Mouse (Mus musculus): Measurements from ENCODE around the gene Heg1.
A peak's percentile ranks its signal among the peaks of the same experiment; 100 is the strongest.

The Heg1 gene

DNA sequence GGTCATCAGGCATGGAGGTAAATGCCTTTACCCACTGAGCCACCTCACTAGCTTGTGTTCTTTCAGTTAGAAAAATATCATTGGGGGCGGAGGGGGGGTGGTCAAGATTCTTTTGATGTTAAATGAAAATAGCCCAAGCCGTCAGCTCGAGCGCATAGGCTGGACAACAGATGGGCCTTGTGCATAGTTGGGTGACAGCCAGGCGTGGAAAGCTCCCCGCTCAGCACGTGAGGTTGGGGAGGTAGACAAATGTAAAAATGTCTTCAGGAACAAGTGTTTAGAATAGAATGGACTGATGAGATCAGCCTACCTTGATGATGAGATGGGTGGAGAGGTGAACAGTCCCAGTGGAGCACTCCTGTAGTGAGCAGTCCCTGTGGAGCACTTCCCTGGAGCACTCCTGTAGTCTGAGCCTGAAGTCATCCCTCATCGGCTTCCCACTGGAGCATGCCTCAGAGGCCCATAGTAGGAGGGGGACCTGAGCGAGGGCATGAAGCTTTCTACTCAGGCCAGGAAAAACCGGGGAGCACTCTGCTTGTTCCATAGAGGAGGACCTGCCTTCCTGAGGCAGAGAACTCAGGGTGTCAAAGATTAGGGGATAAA, 62.0 kb downstream of the Heg1 start:
- peak in 1 of 2 experiments; percentile 15 for DNase-seq

DNA sequence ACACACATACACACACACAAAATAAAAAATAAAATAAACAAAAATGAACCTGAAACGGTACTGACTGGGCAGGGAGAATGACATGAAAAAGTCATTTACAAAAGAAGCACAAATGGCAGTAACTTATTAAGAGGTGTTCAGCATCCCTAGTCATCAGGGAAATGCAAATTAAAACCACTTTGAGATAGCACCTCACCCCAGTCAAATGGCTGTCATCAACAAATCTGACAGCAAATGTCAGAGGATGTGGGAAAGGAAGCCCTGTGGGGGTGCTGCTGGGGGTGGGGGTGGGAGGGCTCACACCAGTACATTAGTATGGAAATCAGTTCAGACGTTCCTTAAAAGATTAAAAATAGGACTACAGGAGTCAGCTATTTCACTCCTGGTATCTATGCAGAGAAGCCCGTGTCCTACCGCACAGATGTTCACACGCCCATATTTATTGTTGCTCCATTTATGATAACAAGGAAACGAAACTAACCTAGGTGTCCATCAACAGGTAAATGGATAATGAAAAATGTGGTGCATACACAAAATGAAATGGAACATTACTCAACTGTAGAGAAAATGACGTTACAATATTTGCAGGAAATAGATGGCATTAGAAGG, 63.3 kb downstream of the Heg1 start:
- peak; percentile 42 to 48 for DNase-seq

DNA sequence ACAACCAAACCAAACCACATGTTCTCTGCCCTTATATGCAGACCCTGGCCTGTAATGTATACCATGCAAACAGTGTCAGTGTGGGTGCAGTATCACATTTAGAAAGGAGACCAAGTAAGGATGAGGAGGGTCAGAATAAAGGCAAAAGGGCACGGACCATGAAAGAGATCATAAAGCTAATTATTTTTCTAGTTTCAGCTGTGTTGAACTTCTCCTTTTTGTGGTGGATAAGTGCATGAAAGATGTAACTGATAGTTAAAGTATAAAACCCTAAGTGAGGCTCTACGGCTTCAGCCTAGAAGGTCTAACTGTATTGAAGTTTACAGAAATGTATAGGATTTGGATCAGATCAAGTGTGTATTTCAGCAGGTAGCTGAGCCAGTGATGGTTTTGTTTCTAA, 63.8 kb downstream of the Heg1 start:
- DNase-seq, result peak; percentile 49 to 56

DNA sequence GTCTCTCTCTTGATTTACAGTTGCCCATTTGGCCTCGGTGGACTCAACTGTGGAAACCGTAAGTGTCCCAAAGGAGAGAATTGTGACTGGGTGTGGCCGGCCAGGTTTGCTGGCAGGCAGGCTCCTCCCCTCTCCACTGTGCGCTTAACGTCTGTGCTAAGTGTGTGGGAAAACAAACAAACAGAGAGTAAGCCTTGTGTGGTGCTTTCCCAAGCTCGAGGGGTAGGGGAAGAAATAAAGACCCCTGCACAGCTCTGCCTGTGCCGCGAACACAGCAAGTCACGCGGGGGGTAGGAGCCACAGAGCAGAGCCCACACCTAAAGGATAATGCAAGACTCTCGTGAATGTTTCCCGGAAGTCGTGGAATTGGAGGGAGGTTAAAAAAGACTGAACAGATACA, 67.0 kb downstream of the Heg1 start:
- DNase-seq, result peak; percentile 67 to 73

DNA sequence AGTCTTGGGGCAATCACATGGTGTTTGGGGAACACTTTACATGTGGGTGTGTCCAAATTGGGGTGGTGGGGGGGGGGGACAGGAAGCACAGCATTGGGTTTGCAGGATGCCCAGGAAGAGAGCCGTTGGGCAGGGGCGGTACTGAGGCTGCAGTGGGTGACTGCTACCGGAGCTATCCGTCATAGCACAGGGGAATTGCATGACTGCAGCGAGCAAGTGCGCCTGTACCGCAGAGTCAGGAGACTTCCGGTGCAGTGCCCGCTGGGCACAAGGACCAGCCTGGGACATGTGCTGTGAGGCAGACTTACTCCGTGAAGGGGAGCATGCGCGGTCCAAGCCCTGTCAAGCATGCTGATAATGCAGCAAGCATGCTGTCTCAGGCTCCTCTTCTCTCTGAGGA, 67.4 kb downstream of the Heg1 start:
- peak; percentile 84 to 87 for DNase-seq

DNA sequence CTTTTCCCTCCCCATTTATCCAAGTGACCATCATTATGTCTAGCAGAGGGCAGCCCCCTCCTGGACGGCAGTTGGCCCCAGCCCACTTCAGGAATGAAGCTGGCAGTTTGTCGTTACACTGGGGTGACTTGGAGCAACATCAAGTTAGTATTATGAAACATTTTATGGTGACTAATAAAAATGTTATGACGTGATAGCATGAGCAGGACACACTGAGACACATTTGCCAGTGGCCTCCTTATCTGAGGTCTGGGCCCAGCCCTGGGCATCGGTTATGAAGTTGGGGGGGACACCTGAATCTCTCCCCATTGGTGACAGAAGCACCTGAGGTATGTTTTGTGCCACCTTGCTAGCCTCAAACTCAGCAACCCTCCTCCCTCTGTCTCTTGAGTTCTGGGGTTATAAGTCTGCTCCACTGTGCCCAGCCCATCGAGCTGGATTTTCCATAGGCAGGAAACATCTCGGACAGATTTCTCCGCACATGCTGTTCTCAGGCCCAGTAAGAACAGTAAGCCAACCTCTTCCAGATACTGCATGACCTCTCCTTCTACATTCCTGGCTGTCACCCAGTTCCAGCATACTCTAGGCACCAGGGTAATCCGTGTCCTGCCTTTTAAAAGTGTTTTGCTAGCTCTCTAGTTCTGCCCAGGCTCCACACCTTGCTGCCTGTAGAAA, 68.9 kb downstream of the Heg1 start:
- no peak for DNase-seq

DNA sequence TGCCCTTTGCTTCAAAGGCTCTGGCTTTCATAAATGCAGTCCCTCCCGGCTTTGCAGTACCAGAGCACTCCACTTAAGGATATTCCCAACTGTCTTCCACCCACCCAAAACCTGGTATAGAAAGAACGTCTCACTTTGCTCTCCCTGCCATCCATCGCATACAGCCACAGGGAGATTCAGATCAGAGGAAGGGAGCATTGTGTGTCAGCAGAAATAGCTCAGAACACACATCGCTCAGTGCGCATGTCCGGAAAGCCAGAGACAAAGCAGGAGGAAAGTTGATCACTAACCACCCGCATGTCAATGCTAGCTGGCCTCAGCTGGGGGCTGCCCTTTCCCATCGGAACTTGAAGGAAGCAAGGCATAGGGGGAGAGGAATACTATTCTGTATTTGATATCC, 71.1 kb downstream of the Heg1 start:
- no peak for DNase-seq

DNA sequence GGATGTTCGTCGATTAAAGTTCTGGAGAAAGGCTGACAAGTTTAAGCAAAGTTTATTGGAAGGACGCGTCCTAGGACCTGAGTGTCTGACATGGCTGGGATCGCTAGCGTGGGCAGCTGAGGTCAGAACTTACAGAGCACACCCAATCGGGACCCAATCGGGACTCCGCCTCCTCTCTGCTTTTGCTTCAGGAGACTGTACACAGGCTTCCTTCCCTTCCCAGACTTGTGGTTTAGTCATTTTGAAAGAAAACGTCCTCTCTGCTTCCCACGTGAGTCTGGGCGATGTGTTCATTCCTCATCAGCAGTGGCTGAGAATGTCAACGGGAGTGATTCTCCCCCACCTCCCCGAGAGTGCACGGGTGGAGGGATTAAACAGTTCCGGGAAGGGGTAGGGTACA, 71.8 kb downstream of the Heg1 start:
- no peak for DNase-seq

DNA sequence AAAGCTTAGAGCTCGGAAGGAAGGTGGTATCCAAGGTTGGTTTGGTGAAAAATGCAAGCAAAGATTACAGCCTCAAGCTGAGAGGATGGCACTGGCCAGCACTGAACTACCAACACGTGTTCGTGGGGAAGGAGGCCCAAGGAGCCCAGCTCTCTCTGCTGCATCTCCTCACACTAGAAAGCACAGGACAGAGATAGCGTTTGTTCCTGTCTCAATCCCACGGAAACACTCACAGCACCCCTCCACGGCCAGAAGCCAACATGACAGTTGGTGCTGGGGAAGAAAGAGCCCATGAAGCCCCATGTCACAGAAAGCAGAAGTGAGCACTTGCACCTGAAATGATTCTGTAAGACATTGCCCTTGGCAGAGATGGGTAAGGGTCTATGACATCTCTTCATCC, 72.2 kb downstream of the Heg1 start:
- peak; percentile 77 to 81 for DNase-seq

DNA sequence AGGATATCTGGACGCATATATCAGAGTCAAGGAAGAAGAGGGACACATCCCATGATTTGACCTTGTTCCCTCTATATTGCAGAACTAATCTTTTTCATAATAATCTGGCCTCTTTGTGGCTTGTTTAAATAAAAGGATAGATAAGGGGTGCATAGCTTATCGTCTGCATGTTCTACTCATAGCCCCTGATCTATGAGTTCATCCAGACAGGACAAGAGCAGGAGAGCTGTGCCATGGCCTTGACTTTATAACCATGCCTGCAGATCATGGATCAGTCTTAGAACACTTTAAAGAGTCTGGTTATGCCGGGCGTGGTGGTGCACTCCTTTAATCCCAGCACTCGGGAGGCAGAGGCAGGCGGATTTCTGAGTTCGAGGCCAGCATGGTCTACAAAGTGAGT, 75.0 kb downstream of the Heg1 start:
- DNase-seq, result no peak

DNA sequence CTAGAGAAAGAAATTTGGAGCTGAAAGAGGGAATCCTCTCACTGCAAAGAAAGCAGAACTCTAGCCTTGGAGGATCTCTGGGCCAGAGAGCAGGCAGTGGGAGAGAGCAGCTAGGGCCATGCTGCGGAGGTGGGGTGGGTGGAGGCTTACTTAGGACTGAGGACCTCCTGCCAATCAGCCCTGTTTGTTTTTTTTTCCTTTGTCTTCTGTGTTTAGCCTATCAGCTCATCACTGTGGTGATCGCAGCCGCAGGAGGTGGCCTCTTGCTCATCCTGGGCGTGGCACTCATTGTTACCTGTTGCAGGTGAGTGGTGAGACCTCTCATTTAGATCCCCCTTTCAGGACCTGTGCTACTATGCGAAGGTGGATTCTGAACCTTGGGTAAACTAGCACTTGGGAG, 76.4 kb downstream of the Heg1 start:
- no peak for DNase-seq

DNA sequence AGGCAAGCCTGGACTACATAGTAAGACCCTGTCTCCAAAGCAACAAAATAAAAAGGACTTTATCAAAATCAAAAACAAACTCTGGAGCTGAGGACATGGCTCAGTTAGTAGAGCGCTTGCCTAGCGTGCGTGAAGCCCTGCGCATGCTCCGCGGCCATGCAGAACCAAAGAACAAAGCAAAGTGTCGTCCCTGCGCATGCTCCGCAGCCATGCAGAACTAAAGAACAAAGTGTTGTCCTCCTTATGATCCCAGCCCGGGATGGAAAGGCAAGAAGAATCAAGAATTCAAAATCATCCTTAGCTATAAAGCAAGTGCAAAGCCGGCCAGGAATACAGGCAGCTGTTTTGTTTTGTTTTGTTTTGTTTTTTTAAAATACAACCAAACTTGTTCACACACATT, 76.8 kb downstream of the Heg1 start:
- DNase-seq, result no peak

DNA sequence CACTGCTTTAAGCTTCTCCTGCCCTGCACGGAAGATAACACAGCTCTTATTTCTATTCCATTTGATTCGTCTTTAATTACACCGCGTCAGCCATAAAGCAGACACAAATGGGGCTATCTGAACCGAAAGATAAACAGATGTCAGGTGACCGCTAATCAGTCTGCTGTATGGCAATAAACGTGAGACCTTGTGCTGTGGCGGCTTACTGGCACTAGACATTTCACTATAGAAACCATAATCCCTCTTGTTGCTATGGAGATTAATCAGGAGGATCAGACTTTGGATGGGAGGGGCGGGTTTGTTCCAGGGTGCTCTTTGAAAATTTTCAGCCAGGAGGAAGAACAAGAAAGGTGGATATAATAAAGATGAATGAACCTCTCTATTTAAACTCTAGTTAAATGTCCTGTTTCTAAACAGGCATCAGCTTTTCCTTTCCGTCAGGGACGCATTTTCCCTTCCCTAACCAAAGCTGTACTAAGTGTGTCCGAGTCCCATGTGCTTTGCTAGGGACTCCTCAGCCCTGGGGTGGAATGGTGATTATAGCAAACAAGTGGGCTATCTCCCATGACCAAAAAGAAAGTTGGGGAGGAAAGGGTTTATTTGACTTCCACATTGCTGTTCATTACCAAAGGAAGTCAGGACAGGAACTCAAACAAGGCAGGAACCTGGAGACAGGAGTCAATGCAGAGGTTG, 80.5 kb downstream of the Heg1 start:
- no peak for DNase-seq

DNA sequence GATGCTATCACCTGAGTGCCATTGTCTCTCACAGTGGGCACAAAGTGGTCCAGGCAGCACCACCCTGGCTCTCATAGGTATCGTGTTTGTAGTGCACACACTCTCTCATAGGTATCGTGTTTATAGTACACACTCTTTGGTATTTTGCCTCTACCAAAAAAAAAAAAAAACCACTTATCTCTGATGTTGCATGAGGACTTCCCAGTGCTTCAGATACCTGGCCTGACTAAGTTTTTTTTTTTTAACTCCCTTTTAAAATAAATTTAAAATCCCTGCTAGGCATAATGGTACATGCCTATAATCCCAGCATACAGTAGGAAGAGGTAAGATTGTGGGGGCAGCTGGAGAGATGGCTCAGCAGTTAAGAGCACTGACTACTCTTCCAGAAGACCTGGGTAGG, 81.3 kb downstream of the Heg1 start:
- DNase-seq, result no peak

DNA sequence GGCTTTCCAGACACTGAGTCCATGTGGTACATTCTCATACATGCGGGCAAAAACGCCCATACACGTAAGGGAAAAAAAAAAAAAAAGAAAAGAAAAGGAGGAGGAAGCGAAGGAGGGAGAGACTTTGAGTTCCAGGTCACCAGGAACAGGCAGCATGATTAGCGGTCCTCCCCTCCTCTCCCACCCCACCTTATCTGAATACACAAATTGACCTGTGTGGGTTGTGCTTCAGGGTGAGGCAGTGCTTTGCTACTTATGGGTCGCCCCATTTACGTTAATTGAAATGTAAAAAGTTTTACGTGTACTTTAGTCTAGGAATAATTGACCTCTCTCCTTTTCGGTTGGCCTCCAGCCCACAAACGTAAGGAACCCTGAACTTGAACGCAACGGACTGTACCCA, 82.1 kb downstream of the Heg1 start:
- DNase-seq, result no peak

DNA sequence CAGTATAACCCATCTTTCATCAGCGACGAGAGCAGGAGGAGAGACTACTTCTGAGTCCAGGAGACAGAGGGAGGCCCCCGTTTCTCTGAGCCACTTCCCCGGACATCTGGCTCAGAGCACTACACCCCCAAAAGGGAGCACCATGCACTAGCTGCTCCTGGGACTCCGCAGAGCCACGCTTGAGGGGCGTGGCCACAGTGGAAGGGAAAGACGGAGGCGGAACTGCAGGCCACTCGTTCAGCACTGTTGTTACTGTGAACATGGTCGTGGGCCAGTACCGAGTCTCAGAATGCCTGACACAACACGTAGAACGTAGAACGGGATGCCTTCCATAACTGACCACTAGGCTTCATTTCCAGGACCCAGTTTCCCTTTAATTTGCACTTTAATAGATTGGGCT, 82.6 kb downstream of the Heg1 start:
- no peak for DNase-seq

DNA sequence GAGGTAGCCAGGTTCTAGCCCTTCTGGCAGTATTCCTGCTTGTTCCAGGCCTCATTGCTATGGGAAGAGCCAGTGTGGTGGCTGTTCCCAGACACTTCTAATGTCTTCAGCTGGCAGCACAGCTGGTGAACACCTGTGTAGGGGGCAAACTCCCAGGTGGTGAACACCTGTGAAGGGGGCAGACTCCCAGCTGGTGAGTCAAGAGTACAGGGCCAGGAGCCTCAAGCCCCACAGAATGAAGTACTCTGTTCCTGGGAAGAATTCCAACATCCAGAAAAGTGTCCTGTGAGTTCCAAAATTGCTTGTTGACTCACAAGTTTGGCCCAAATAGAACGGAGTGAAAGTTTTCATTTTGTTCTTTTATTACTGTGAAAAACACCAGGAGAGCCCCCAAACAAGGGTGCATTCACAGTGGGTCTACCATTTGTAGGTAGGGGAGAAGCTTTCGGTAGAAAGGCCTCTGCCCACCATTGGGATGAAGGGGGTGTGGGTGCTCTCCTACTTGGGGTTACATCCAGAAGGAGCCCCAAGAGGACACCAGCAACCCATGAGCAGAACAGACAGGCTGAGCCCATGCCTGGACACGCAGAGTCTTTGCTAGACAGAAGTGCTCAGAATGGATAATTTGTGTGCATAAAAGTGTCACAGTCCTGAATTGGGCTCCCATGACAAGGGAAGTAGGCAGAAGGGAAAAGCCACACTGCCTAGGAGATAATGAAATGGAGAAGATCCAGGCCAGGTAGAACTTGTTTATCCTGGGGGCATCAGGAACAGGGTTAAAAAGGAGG, 84.5 kb downstream of the Heg1 start:
- DNase-seq, result no peak

DNA sequence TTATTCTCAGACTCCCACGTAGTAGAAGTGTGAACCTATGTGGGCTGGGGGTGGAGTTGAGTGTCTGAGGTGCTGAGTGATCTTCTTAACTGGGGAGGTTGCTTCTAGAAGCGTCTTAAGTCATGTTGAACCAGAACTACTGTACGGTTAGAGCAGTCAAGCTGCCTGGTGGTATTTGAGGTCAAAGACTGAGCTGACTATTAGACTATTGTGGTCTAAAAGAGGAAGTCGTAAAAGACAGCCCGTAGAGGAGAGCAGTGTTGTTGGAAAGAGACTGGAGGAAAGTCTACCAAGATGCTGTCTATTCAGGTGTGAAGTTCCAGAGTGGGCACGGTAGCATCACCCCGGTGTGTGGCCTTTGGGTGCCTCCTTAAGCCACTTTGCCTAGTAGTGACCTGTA, 85.7 kb downstream of the Heg1 start:
- DNase-seq, result peak; percentile 59 to 63

DNA sequence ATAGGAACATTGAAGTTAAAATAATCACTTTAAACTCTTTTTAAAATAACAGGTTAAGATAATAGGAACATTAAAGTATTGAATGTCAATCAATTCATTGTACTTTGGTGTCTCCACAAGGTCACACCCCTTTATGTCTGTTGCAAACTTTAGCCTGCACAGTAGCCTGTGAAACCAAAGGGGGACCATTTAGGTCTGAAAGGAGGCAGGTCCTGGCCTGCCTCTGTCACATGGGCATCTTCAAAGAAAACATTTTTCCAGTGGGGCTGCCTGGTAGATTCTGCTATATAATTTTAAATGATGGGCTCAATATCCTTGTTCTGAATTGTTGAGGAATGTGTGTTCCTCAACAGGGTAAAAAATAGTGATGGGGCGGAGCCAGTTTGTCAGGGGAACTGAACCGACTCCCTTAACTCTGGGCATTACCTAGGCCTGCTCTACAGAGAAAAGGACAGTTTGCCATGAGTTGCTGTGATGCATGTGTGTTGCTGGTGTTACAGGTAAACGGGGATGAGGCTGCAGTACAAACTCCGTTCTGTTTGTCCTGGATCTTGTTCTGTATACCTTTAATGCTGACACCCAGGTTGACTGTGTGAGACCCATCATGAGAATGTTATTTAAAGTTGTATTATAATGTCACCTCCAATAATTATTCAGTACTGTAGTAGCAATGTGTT, 86.7 kb downstream of the Heg1 start:
- DNase-seq, result no peak

DNA sequence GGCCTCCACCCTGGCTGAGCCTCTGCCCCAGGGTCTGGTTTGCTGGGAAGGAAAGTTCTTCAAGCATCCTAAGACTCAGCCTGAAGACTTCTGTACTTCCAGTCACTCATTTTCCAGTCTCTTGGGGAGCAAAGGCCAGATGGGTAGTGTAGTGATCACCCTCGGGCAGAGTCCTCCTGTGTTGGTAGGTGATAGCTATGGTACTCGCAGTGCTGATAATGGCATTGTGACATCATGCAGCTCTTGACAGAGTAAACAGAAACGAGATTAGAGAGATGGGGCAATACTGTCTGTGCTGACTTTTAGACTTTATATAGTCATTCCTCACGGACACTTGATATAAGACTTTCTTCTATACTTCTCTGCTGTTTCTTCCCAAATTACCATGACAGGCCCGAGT, 88.6 kb downstream of the Heg1 start:
- DNase-seq, result no peak

DNA sequence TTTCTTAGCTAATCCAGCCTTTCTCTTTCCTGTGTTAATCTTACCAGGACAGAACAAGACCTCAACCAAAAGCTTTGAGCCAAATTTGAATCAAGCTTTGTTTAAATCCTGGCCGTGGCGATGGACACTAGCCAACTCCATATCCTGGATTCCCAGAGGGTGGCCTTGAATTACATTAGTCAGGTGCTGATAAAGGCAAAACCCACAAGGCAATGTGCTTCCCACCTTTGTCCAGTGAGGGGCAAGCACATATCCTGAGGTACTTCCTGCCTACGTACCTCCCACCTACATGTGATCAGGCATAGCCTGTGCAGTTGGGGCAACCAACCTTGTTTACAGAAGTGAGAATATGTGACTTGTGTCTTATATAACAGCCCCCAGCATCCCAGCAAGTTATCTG, 90.8 kb downstream of the Heg1 start:
- no peak for DNase-seq

DNA sequence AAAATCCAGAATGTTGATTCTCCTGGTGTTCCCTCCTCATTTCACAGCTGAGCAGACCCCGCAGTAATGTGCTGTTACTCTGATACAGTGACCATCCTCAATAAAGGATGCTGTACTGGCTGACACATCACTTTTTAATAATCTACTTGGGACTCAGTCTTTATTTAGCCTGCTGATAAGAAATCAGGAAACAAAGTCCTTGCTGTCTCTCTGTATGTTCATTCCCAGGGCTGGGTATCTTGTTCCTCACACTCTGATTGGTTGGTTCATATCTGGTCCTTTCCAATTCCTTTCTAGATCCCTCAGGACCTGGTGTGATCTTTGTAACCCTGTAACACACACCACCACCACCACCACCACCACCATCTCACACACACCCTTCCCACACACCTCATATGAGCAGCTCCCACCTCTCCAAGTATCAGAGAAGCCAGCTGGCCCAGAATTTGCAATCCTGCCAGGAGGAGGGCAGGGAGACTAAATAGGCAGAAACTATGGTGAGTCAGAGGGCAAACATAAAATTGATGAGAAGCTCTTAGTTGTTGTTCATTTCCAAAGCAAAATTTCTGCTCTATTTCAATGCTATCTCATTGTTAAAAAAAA, 91.7 kb downstream of the Heg1 start:
- no peak for DNase-seq

Measured in B cell, adult 2 months (primary cell).